Mouse (Mus musculus) embryo, embryonic 11.5 days (tissue): ENCODE results near the gene Hist1h2ah.
A peak's percentile ranks its signal among the peaks of the same experiment; 100 is the strongest.

ENCODE experiments used
- DNase-seq: peaks from one replicate; pipeline ENCODE4 v3.0.0-alpha.2; 2012; ENCODE audit warnings: low read depth, low spot score

The Hist1h2ah gene

GRCm38 (mm10) chr13:22039951-22040463, 4.6 kb upstream of the Hist1h2ah start:
- DNase-seq = no peak

GRCm38 (mm10) chr13:22039364-22039763, 4.0 kb upstream of the Hist1h2ah start:
- DNase-seq = no peak

- DNase-seq = no peak
Observed at GRCm38 (mm10) chr13:22037415-22037814, 2.0 kb upstream of the Hist1h2ah start.

GRCm38 (mm10) chr13:22036986-22037385, 1.6 kb upstream of the Hist1h2ah start:
- no peak for DNase-seq

GRCm38 (mm10) chr13:22036149-22036956, 985 bp upstream of the Hist1h2ah start:
- no peak for DNase-seq

- DNase-seq = no peak
Observed at GRCm38 (mm10) chr13:22034443-22035266, 713 bp downstream of the Hist1h2ah start.

GRCm38 (mm10) chr13:22033741-22034442, 1.5 kb downstream of the Hist1h2ah start:
- DNase-seq = no peak

GRCm38 (mm10) chr13:22030493-22030892, 4.9 kb downstream of the Hist1h2ah start:
- no peak for DNase-seq

GRCm38 (mm10) chr13:22029928-22030327, 5.4 kb downstream of the Hist1h2ah start:
- DNase-seq = no peak

- peak; percentile 89 for DNase-seq
Observed at GRCm38 (mm10) chr13:22028673-22029460, 6.5 kb downstream of the Hist1h2ah start.

- no peak for DNase-seq
Observed at GRCm38 (mm10) chr13:22026058-22027031, 9.0 kb downstream of the Hist1h2ah start.

- peak; percentile 87 for DNase-seq
Observed at GRCm38 (mm10) chr13:22022241-22022640, 13.1 kb downstream of the Hist1h2ah start.

GRCm38 (mm10) chr13:22021581-22021980, 13.8 kb downstream of the Hist1h2ah start:
- DNase-seq = no peak

- no peak for DNase-seq
Observed at GRCm38 (mm10) chr13:22020901-22021339, 14.4 kb downstream of the Hist1h2ah start.

- DNase-seq = no peak
Observed at GRCm38 (mm10) chr13:22019934-22020835, 15.2 kb downstream of the Hist1h2ah start.

GRCm38 (mm10) chr13:22015479-22016450, 19.6 kb downstream of the Hist1h2ah start:
- DNase-seq = peak; percentile 83

- DNase-seq = no peak
Observed at GRCm38 (mm10) chr13:22014411-22014845, 20.9 kb downstream of the Hist1h2ah start.
